Mouse (Mus musculus) C2C12 (cell line): ENCODE data around the gene Brca1. TPM values are rescaled to one million over a fixed set of nuclear protein-coding genes. Genes with fewer than 3 reads are reported as not detected.
"Not testable (repeated sequence)": the region's sequence is repeated elsewhere in the genome, so short reads cannot be mapped to it uniquely, and the experiment has no call there.

Source experiments
- H3K27me3 ChIP-seq: one replicate; pipeline ENCODE4 v1.6.1; 2011; ENCODE audit not compliant: control insufficient read depth, insufficient read depth, insufficient read length
- H3K36me3 ChIP-seq: one replicate; pipeline ENCODE4 v1.6.1; 2011; ENCODE audit not compliant: control insufficient read depth, insufficient read depth
- H3K4me3 ChIP-seq: one replicate; pipeline ENCODE4 v1.5.1; 2011; ENCODE audit warnings: mild to moderate bottlenecking, control low read depth; ENCODE audit not compliant: poor library complexity, insufficient read depth, severe bottlenecking
- H3K79me2 ChIP-seq: one replicate; pipeline ENCODE4 v1.6.1; 2011; ENCODE audit not compliant: control insufficient read depth, insufficient read depth
- H3K79me3 ChIP-seq: one replicate; pipeline ENCODE4 v1.6.1; 2011; ENCODE audit warnings: low read depth, control low read depth
- H3ac ChIP-seq: one replicate; pipeline ENCODE3; 2011; ENCODE audit warnings: low read depth; ENCODE audit not compliant: control insufficient read depth, insufficient read length
- CEBPB ChIP-seq: IDR thresholded peaks from one replicate; pipeline ENCODE4 v1.6.1; 2011; ENCODE audit warnings: low read depth, mild to moderate bottlenecking, control low read depth, moderate library complexity
- CTCF ChIP-seq: IDR thresholded peaks from one replicate; pipeline ENCODE4 v1.5.1; 2011; ENCODE audit not compliant: control insufficient read depth, insufficient read depth, insufficient read length
- FOSL1 ChIP-seq: IDR thresholded peaks from one replicate; pipeline ENCODE4 v1.8.0; 2011; ENCODE audit warnings: mild to moderate bottlenecking, low read length; ENCODE audit not compliant: poor library complexity, insufficient read depth, severe bottlenecking
- MAX ChIP-seq: IDR thresholded peaks from one replicate; pipeline ENCODE4 v1.6.1; 2011; ENCODE audit warnings: mild to moderate bottlenecking, control low read depth
- MYOD1 ChIP-seq: IDR thresholded peaks from one replicate; pipeline ENCODE4 v1.6.1; 2011; ENCODE audit warnings: low read depth; ENCODE audit not compliant: control insufficient read depth, insufficient read length
- MYOG ChIP-seq: IDR thresholded peaks from one replicate; pipeline ENCODE4 v1.6.1; 2011; ENCODE audit not compliant: control insufficient read depth, insufficient read length; ENCODE audit errors: extremely low read depth
- USF1 ChIP-seq: IDR thresholded peaks from one replicate; pipeline ENCODE4 v1.6.1; 2011; ENCODE audit warnings: low read depth, mild to moderate bottlenecking, control low read depth, moderate library complexity
- polyA plus RNA-seq: library from polyadenylated mRNA; unstranded; fragments of >200 nt; fragmentation: generic; extraction: Trizol; gene quantifications from one replicate; pipeline ENCODE4 v1.2.1, GENCODE M21; 2012; ENCODE audit warnings: missing spikeins

Brca1 gene
- polyA plus RNA-seq, 1 experiment = 5.2 TPM

DNA sequence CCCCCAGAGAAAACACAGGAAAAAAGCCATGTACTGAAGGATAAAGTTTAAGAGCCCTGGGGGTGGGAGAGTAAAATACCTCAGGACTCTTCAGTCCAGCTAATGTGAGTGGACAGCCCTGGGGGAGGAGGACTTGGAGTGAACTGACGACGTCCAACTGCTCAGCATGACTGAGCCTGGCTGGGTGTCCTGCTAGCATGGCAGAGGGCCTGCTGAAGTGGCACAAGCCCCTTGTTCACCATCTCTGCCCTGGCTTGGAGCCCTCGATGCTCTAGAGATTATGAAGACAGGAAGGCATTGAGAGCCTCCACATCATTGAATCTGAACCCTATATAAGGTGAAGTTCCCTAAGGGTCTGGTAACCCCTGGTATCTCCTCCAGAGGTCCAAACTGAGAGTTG is 79.8 kb downstream of the Brca1 start:
- H3K27me3 ChIP-seq = no peaks in the 10 kb centered on the region
- H3ac ChIP-seq = no peak overlapping the region
- H3K36me3 ChIP-seq = no peaks in the 10 kb centered on the region
- no peak for TF ChIP-seq USF1
- no peak for TF ChIP-seq CEBPB
- no peak for TF ChIP-seq MYOG
- no peak for TF ChIP-seq MAX
- TF ChIP-seq MYOD1 = no peak
- TF ChIP-seq FOSL1 = no peak
- no peak for TF ChIP-seq CTCF
- H3K79me2 ChIP-seq = no peaks in the 10 kb centered on the region
- no peaks in the 10 kb centered on the region for H3K79me3 ChIP-seq
- no peak overlapping the region for H3K4me3 ChIP-seq

DNA sequence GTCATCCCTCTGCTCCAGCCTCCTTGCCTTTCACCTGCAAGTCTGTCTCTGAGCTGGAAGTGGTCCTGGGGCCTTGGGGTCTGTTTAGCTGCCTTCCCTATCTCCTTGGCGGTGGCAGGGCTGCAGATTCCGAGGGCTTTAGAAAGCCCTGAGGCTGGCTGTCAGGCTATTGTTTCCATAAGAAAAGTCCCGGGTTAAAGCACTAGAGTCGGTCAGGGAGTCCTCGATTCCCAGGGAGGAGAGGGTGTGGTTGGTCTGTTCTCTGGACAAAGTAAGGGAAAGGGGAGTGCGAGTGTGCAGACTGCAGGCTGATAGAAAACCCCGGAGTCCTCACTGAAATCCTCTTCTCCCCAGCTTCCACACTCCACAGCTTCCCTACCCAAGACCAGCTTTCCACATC is 81.5 kb downstream of the Brca1 start:
- H3K36me3 ChIP-seq = no peaks in the 10 kb centered on the region
- no peaks in the 10 kb centered on the region for H3K79me3 ChIP-seq
- H3K4me3 ChIP-seq = no peak overlapping the region
- no peak overlapping the region for H3ac ChIP-seq
- TF ChIP-seq USF1 (no peak), CTCF (no peak), MYOD1 (no peak), CEBPB (no peak), MAX (no peak), MYOG (no peak), FOSL1 (no peak)
- peaks cover 1% of the 10 kb centered on the region for H3K79me2 ChIP-seq
- H3K27me3 ChIP-seq = no peaks in the 10 kb centered on the region

DNA sequence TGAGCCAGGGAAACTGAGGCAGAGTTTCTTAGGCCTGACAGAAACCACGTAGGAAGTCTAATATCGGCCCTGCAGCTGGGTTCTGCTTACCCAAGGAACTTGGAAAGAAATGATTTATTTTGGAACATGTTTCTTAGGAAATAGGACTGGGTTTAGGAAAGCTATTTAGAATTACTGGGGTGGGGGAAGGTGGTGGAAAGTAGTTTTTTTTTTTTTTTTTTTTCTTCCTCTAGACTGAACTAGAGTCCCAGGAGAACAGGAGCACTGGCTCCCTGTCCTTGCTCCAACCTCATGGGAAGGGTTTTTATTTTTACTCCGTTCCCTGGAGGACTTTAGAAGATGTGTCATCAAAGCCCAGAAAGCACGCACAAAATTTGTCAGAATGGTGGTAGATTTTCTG is 82.6 kb downstream of the Brca1 start:
- Histone ChIP-seq H3K36me3 (no peaks in the 10 kb centered on the region), H3K79me3 (peaks cover 4% of the 10 kb centered on the region), H3K4me3 (no peak overlapping the region), H3K79me2 (peaks cover 12% of the 10 kb centered on the region), H3ac (no peak overlapping the region), H3K27me3 (no peaks in the 10 kb centered on the region)
- TF ChIP-seq FOSL1 (no peak), USF1 (no peak), MYOG (no peak), CTCF (no peak), MYOD1 (no peak), MAX (no peak), CEBPB (no peak)

DNA sequence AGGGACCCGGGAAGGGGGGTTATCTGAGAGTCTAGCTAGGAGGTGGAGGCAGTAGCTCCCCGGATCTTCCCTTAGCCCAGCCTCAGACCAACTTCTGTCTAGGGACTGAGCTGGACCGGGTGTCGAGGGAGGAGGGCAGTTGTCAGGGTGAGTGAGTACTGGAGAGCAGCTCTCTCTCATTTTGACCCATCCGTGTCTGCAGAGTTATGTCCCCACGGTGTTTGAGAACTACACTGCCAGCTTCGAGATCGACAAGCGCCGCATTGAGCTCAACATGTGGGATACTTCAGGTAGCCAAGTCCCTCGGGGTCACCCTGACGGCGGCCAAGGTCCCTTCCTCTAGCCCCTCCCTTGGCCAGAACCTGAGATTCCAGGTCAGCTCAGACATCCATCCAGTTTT is 83.0 kb downstream of the Brca1 start:
- no peaks in the 10 kb centered on the region for H3K27me3 ChIP-seq
- H3K36me3 ChIP-seq = no peaks in the 10 kb centered on the region
- no peak overlapping the region for H3K4me3 ChIP-seq
- H3K79me3 ChIP-seq = peaks cover 6% of the 10 kb centered on the region
- H3K79me2 ChIP-seq = peaks cover 16% of the 10 kb centered on the region
- H3ac ChIP-seq = no peak overlapping the region
- no peak for TF ChIP-seq CTCF
- TF ChIP-seq MYOD1 = no peak
- TF ChIP-seq MYOG = no peak
- no peak for TF ChIP-seq USF1
- TF ChIP-seq CEBPB = no peak
- no peak for TF ChIP-seq FOSL1
- TF ChIP-seq MAX = no peak

DNA sequence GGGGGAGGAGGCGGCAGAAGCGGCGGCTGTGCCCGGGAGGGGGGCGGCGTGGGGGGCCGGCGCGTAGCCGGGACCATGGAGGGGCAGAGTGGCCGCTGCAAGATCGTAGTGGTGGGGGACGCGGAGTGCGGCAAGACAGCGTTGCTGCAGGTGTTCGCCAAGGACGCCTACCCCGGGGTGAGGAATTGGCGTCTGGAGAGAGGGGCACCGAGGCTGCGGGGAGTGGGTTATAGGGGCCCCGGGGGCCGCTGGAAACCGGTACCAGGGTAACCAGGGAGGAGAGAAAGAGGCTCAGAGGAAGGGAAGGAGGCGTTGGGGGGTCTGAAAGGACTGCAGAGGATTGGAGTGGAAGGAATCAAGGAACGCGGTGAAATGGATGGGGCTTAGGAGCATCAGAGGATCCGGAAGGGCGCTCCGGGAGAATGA is 83.5 kb downstream of the Brca1 start:
- H3K4me3 ChIP-seq = peak overlapping the region; percentile 36
- peaks cover 21% of the 10 kb centered on the region for H3K79me2 ChIP-seq
- no peaks in the 10 kb centered on the region for H3K36me3 ChIP-seq
- no peak for TF ChIP-seq MYOG
- TF ChIP-seq MAX = no peak
- TF ChIP-seq CEBPB = no peak
- TF ChIP-seq CTCF = no peak
- no peaks in the 10 kb centered on the region for H3K27me3 ChIP-seq
- peak overlapping the region; percentile 56 for H3ac ChIP-seq
- peaks cover 6% of the 10 kb centered on the region for H3K79me3 ChIP-seq

DNA sequence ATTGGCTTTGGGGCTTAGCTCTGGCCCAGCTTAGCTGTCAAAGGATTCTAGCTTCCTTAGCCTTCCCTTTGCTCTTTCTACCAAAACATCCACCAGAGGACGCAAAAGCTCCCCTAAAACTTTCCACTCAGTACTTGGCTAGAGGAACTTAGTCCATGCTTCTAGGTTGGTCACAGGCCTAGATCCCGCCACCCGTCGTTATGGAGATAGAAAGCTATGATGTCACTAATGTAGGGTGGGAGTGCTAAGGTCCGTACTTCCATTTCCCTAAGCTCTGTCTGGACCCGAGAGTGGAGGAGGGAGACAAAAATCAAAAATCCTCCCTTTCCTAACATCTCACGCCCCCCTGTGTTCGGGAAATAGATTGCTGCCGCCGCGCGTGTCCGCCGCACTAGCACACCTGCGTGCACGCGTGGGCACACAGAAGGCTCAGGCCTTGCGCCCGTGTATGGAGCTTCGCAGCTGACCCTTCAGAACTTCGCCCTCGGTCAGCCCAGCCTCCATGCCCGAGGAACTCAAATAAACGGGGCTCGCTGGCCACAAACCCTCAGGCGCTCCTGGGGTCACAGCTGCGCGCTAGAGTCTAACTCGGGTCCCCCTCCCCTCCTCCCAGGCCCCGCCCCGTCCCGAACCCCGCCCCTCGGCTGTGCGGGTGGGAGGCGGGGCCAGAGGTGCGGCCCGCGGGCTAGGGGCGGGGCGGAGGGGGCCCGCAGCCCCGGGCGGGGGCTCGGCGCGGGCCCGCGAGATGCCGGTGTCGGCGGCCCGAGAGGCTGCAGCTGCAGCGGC is 84.1 kb downstream of the Brca1 start:
- Histone ChIP-seq H3K79me3 (peaks cover 6% of the 10 kb centered on the region), H3ac (peak overlapping the region; percentile 58), H3K79me2 (peaks cover 27% of the 10 kb centered on the region), H3K4me3 (peak overlapping the region; percentile 36), H3K36me3 (peaks cover 2% of the 10 kb centered on the region), H3K27me3 (no peaks in the 10 kb centered on the region)
- no peak for TF ChIP-seq MYOG
- TF ChIP-seq FOSL1 = no peak
- peak; percentile 42 for TF ChIP-seq CTCF
- no peak for TF ChIP-seq USF1
- TF ChIP-seq MYOD1 = no peak

DNA sequence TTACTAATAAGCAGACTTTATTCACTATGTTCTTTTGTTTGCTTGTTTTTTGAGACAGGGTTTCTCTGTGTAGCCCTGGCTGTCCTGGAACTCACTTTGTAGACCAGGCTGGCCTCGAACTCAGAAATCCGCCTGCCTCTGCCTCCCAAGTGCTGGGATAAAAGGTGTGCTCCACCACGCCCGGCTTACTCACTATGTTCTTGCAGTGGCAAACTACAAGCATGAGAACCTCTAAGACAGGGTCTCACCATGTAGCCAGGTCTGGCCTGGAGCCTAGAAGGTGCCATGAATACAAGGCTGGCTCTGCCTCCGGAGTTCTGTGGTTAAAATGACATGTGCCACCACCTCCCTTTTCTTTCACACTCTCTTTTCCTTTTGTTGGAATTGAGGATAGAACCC is 85.2 kb downstream of the Brca1 start:
- not testable (repeated sequence) for H3ac ChIP-seq, H3K79me3 ChIP-seq, H3K27me3 ChIP-seq
- Histone ChIP-seq H3K79me2 (peaks cover 32% of the 10 kb centered on the region), H3K36me3 (peaks cover 13% of the 10 kb centered on the region), H3K4me3 (peak overlapping the region; percentile 84)
